Mouse (Mus musculus) CH12.LX (cell line): ENCODE data around the gene Igf1r. TPM values are rescaled to one million over a fixed set of nuclear protein-coding genes. Genes with fewer than 3 reads are reported as not detected.

Experiments used
- DNase-seq: peaks from one replicate; pipeline ENCODE4 v3.0.0-alpha.2; 2013; ENCODE audit errors: extremely low read depth
- H3K27ac ChIP-seq: 2 replicates; pipeline ENCODE4 v1.5.1; 2012; ENCODE audit warnings: low read depth, mild to moderate bottlenecking, control low read depth, moderate library complexity; ENCODE audit not compliant: insufficient read depth
- H3K27me3 ChIP-seq: replicated peaks from 2 replicates; pipeline ENCODE3; 2012; ENCODE audit warnings: inconsistent platforms
- H3K36me3 ChIP-seq, 2 experiments: replicated peaks in 1 of 2; 2 replicates each; pipeline versions ENCODE3 to v1.6.1; 2012; ENCODE audit warnings: inconsistent platforms in 1 of 2, low read length in 1 of 2, mild to moderate bottlenecking in 1 of 2, mixed read lengths in 1 of 2, moderate library complexity in 1 of 2; ENCODE audit not compliant: control insufficient read depth in 1 of 2, insufficient read depth in 1 of 2
- H3K4me1 ChIP-seq, 2 experiments: 2 replicates each; pipeline ENCODE4 v1.6.1; 2012; ENCODE audit warnings: inconsistent platforms in 1 of 2, moderate library complexity in 1 of 2; ENCODE audit not compliant: insufficient read depth in 2 of 2, control insufficient read depth in 1 of 2
- H3K4me2 ChIP-seq: 2 replicates; pipeline ENCODE4 v1.6.1; 2012; ENCODE audit warnings: low read depth, mild to moderate bottlenecking, control low read depth; ENCODE audit not compliant: poor library complexity, insufficient read depth, severe bottlenecking
- H3K4me3 ChIP-seq, 3 experiments: fragments of 150-350 bp in 1 of 3; sonication (generic) in 1 of 3; replicated peaks in 1 of 3; 2 replicates each; pipeline versions ENCODE3 to v1.5.1; 2011 to 2012; ENCODE audit warnings: low read depth in 2 of 3, low read length in 2 of 3, mild to moderate bottlenecking in 2 of 3, moderate library complexity in 2 of 3, control low read depth in 1 of 3, improper control_type of control experiment in 1 of 3, inconsistent platforms in 1 of 3, mixed read lengths in 1 of 3; ENCODE audit not compliant: poor library complexity in 1 of 3
- H3K79me2 ChIP-seq: replicated peaks from 2 replicates; pipeline ENCODE4 v1.6.1; 2012; ENCODE audit warnings: mild to moderate bottlenecking, moderate library complexity; ENCODE audit not compliant: control insufficient read depth, poor library complexity, insufficient read depth, severe bottlenecking; ENCODE audit errors: extremely low read depth
- H3K9ac ChIP-seq: 2 replicates; pipeline ENCODE4 v1.6.1; 2012; ENCODE audit warnings: low read depth, mild to moderate bottlenecking, control low read depth, moderate library complexity; ENCODE audit not compliant: insufficient read depth
- H3K9me3 ChIP-seq: replicated peaks from 2 replicates; pipeline ENCODE3; 2012; ENCODE audit warnings: low read length, inconsistent platforms, mixed read lengths
- BHLHE40 ChIP-seq: IDR thresholded peaks from 2 replicates; pipeline ENCODE4 v1.6.1; 2011; ENCODE audit warnings: mild to moderate bottlenecking, low read depth, low read length, improper control_type of control experiment
- CHD1 ChIP-seq: IDR thresholded peaks from 2 replicates; pipeline ENCODE4 v1.6.1; 2012; ENCODE audit warnings: low read depth, low read length, improper control_type of control experiment, inconsistent platforms
- E2F4 ChIP-seq: IDR thresholded peaks from 2 replicates; pipeline ENCODE4 v1.6.1; 2011; ENCODE audit warnings: low read depth, low read length, improper control_type of control experiment; ENCODE audit not compliant: insufficient replicate concordance
- ELF1 ChIP-seq: IDR thresholded peaks from 2 replicates; pipeline ENCODE4 v1.6.1; 2014; ENCODE audit warnings: low read depth, mild to moderate bottlenecking, inconsistent platforms, low read length, improper control_type of control experiment
- EP300 ChIP-seq: IDR thresholded peaks from 2 replicates; pipeline ENCODE4 v1.6.1; 2011; ENCODE audit warnings: low read length, improper control_type of control experiment
- ETS1 ChIP-seq: conservative IDR thresholded peaks from 2 replicates; pipeline ENCODE4 v1.6.1; 2012; ENCODE audit warnings: low read depth, mild to moderate bottlenecking, inconsistent platforms, low read length, improper control_type of control experiment, moderate library complexity
- GABPA ChIP-seq: IDR thresholded peaks from 2 replicates; pipeline ENCODE4 v1.6.1; 2012; ENCODE audit warnings: low read depth, low read length, improper control_type of control experiment, inconsistent platforms; ENCODE audit not compliant: insufficient replicate concordance
- HCFC1 ChIP-seq: IDR thresholded peaks from 2 replicates; pipeline ENCODE4 v1.6.1; 2012; ENCODE audit warnings: low read depth, mild to moderate bottlenecking, inconsistent platforms, low read length, improper control_type of control experiment
- IRF4 ChIP-seq: IDR thresholded peaks from 2 replicates; pipeline ENCODE4 v1.6.1; 2014; ENCODE audit warnings: low read depth, mild to moderate bottlenecking, inconsistent platforms, low read length, improper control_type of control experiment
- JUN ChIP-seq: IDR thresholded peaks from 2 replicates; pipeline ENCODE4 v1.6.1; 2011; ENCODE audit warnings: low read depth, mild to moderate bottlenecking, low read length, improper control_type of control experiment, moderate library complexity; ENCODE audit not compliant: insufficient read depth
- KAT2A ChIP-seq: IDR thresholded peaks from 2 replicates; pipeline ENCODE4 v1.6.1; 2012; ENCODE audit warnings: low read length, improper control_type of control experiment, inconsistent platforms; ENCODE audit not compliant: insufficient replicate concordance
- MAFK ChIP-seq: IDR thresholded peaks from 2 replicates; pipeline ENCODE4 v1.6.1; 2011; ENCODE audit warnings: low read length, improper control_type of control experiment; ENCODE audit not compliant: insufficient replicate concordance
- MAX ChIP-seq: IDR thresholded peaks from 2 replicates; pipeline ENCODE4 v1.6.1; 2011; ENCODE audit warnings: low read length, improper control_type of control experiment
- MAZ ChIP-seq: IDR thresholded peaks from 2 replicates; pipeline ENCODE4 v1.6.1; 2012; ENCODE audit warnings: low read depth, mild to moderate bottlenecking, inconsistent platforms, low read length, improper control_type of control experiment, moderate library complexity
- MXI1 ChIP-seq: IDR thresholded peaks from 2 replicates; pipeline ENCODE4 v1.6.1; 2011; ENCODE audit warnings: mild to moderate bottlenecking, low read depth, low read length, improper control_type of control experiment
- NELFE ChIP-seq: IDR thresholded peaks from 2 replicates; pipeline ENCODE4 v1.6.1; 2011; ENCODE audit warnings: low read depth, low read length, improper control_type of control experiment
- NRF1 ChIP-seq: IDR thresholded peaks from 2 replicates; pipeline ENCODE4 v1.6.1; 2014; ENCODE audit warnings: low read depth, mild to moderate bottlenecking, inconsistent platforms, low read length, improper control_type of control experiment, moderate library complexity
- PAX5 ChIP-seq: IDR thresholded peaks from 2 replicates; pipeline ENCODE4 v1.6.1; 2012; ENCODE audit warnings: low read length, inconsistent platforms, mixed read lengths
- POLR2A ChIP-seq: IDR thresholded peaks from 2 replicates; pipeline ENCODE4 v1.6.1; 2011; ENCODE audit warnings: low read depth, mild to moderate bottlenecking, improper control_type of control experiment, low read length
- POLR2AphosphoS2 ChIP-seq: IDR thresholded peaks from 2 replicates; pipeline ENCODE4 v1.6.1; 2011; ENCODE audit warnings: low read depth, low read length, improper control_type of control experiment
- RAD21 ChIP-seq: IDR thresholded peaks from 2 replicates; pipeline ENCODE4 v1.6.1; 2011; ENCODE audit warnings: low read depth, mild to moderate bottlenecking, low read length, improper control_type of control experiment, moderate library complexity
- SIN3A ChIP-seq: IDR thresholded peaks from 2 replicates; pipeline ENCODE4 v1.6.1; 2012; ENCODE audit warnings: low read length, improper control_type of control experiment, inconsistent platforms
- TBP ChIP-seq: conservative IDR thresholded peaks from 2 replicates; pipeline ENCODE4 v1.6.1; 2011; ENCODE audit warnings: low read depth, low read length, improper control_type of control experiment
- UBTF ChIP-seq: IDR thresholded peaks from 2 replicates; pipeline ENCODE4 v1.6.1; 2012; ENCODE audit warnings: low read depth, mild to moderate bottlenecking, inconsistent platforms, low read length, improper control_type of control experiment, moderate library complexity
- USF2 ChIP-seq: conservative IDR thresholded peaks from 2 replicates; pipeline ENCODE4 v1.6.1; 2011; ENCODE audit warnings: low read depth, low read length, improper control_type of control experiment
- ZC3H11A ChIP-seq: IDR thresholded peaks from 2 replicates; pipeline ENCODE4 v1.6.1; 2012; ENCODE audit warnings: low read depth, mild to moderate bottlenecking, inconsistent platforms, low read length, improper control_type of control experiment
- ZKSCAN1 ChIP-seq: IDR thresholded peaks from 2 replicates; pipeline ENCODE4 v1.6.1; 2012; ENCODE audit warnings: low read depth, inconsistent platforms, low read length, improper control_type of control experiment, borderline replicate concordance
- ZNF384 ChIP-seq: IDR thresholded peaks from 2 replicates; pipeline ENCODE4 v1.6.1; 2012; ENCODE audit warnings: low read depth, low read length, improper control_type of control experiment, inconsistent platforms
- dilution Hi-C: fragments of 300-500 bp; cut with MboI; formaldehyde crosslinking; loops from 2 replicates; pipeline ENCODE4 v1.14.3; 2020; ENCODE audit warnings: low sequenced_read_pairs; ENCODE audit not compliant: extremely low pct_unique_long_range_greater_than_20kb, extremely low pct_ligation_motif_present
- in situ Hi-C: fragments of 300-500 bp; cut with MboI; formaldehyde crosslinking; loops from 3 replicates; pipeline ENCODE4 v1.14.3; 2019; ENCODE audit warnings: low sequenced_read_pairs, low pct_ligation_motif_present, low pct_unique_long_range_greater_than_20kb, mixed read lengths
- polyA plus RNA-seq: library from polyadenylated mRNA; unstranded; fragments of >175 nt; gene quantifications from 2 replicates; pipeline ENCODE4 v1.2.1, GENCODE M21; 2012; ENCODE audit warnings: low read depth; ENCODE audit not compliant: insufficient read length
- total RNA-seq, 2 experiments: library from RNA; depleted of rRNA; stranded (reverse); fragments of 300-350 nt in 1 of 2; fragments of >200 nt in 1 of 2; gene quantifications; 2 replicates each; pipeline ENCODE4 v1.2.3; 2012 to 2014

Igf1r gene
- total and polyA plus RNA-seq, 3 experiments: 0.19 to 1.6 (median 0.29) TPM

GRCm38 (mm10) chr7:68278908-68279307, 326.3 kb downstream of the Igf1r start (continued):
- TF ChIP-seq KAT2A (no peak), MAFK (no peak), CHD1 (0 out of 2 replicates have a peak, but pooled peaks have one; percentile 3), MXI1 (no peak), MAX (no peak), GABPA (no peak), EP300 (no peak), UBTF (no peak), IRF4 (peak; percentile 40; the same call in 1 of the 2 replicates), PAX5 (no peak), ETS1 (no peak), HCFC1 (no peak; the same call in 1 of the 2 replicates)
- TF ChIP-seq, all 38 proteins: peak for 8

GRCm38 (mm10) chr7:68279481-68279880, 326.9 kb downstream of the Igf1r start:
- Histone ChIP-seq H3K9ac (peak overlapping the region; percentile 81), H3K27ac (peak overlapping the region; percentile 95), H3K4me3 (peak overlapping the region; percentile 45 to 85 (median 79)), H3K4me2 (peak overlapping the region; percentile 82), H3K79me2 (peaks cover 69% of the 10 kb centered on the region), H3K4me1 (peaks cover 8 to 44% of the 10 kb centered on the region in 2 experiments), H3K9me3 (no peaks in the 10 kb centered on the region), H3K27me3 (no peaks in the 10 kb centered on the region), H3K36me3 (peaks cover 2 to 15% of the 10 kb centered on the region in 2 experiments)
- dilution Hi-C loops: no loop called here
- TF ChIP-seq CHD1 (0 out of 2 replicates have a peak, but pooled peaks have one; percentile 1), UBTF (no peak)
- in situ Hi-C loops: no loop called here
- no peak for DNase-seq

DNA sequence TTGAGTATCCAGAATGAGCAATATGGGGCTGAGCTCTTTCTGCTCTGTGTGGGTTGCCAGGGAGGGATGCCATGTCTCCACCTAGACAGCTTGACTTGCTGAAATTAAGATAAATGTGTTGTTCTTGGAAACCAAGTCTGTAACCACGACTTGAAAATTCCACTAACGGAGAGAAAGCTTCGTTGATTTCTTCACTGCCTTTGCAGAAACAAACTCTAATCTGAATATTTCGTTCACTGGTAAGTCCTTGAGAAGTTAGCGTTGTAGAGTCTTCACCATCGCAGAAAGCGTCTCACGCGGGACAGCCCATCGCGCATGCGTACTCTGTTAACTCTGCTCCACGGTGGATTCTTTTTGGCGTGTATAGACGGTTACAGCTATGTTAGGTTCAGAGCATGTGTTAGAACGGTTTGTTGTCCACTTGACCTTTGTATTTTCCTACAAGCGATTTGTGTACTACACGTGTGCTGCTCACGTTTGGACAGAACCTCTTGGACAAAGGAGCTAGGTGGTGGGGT, 327.8 kb downstream of the Igf1r start:
- DNase-seq: no peak
- H3K4me3 ChIP-seq: peak overlapping the region; percentile 45 to 85 (median 79)
- H3K9ac ChIP-seq: peak overlapping the region; percentile 81
- H3K27ac ChIP-seq: peak overlapping the region; percentile 95
- no peaks in the 10 kb centered on the region for H3K27me3 ChIP-seq
- H3K4me2 ChIP-seq: peak overlapping the region; percentile 82
- in situ Hi-C loops (no loop called here), dilution Hi-C loops (no loop called here)
- H3K4me1 ChIP-seq: peaks cover 15 to 47% of the 10 kb centered on the region in 2 experiments
- H3K79me2 ChIP-seq: peaks cover 78% of the 10 kb centered on the region
- peaks cover 6 to 24% of the 10 kb centered on the region in 2 experiments for H3K36me3 ChIP-seq
- H3K9me3 ChIP-seq: peaks cover 1% of the 10 kb centered on the region
- TF ChIP-seq SIN3A (peak; percentile 57; the same call in 1 of the 2 replicates), BHLHE40 (peak; percentile 80), EP300 (no peak), MAFK (no peak), HCFC1 (no peak), UBTF (no peak), MAZ (no peak), ZKSCAN1 (no peak), NRF1 (peak; percentile 86), POLR2A (0 out of 2 replicates have a peak, but pooled peaks have one; percentile 30), MXI1 (peak; percentile 65; the same call in 1 of the 2 replicates), ZC3H11A (no peak), ETS1 (no peak), GABPA (no peak), RAD21 (no peak), JUN (no peak), NELFE (no peak), TBP (no peak), E2F4 (no peak), ELF1 (no peak), ZNF384 (no peak), IRF4 (peak; percentile 6; the same call in 1 of the 2 replicates), USF2 (no peak), POLR2AphosphoS2 (no peak)
